Mouse (Mus musculus) embryonic facial prominence, embryonic 13.5 days (tissue): ENCODE measurements around the gene Cdon. TPM values are rescaled to one million over a fixed set of nuclear protein-coding genes. Genes with fewer than 3 reads are reported as not detected.

ENCODE experiments used
- ATAC-seq: fragments of 200-750 bp; cut with Nextera tagmentation; 2 replicates; pipeline ENCODE4 v1.8.0; 2017; ENCODE audit warnings: low read depth; ENCODE audit not compliant: insufficient number of reproducible peaks, insufficient read depth, low FRiP score, low TSS enrichment
- H3K27ac ChIP-seq: fragments of 300-500 bp; sonication (generic); 2 replicates; pipeline ENCODE4 v1.5.1; 2015; ENCODE audit warnings: moderate library complexity, mild to moderate bottlenecking, inconsistent platforms
- H3K27me3 ChIP-seq: fragments of 300-500 bp; sonication (generic); 2 replicates; pipeline ENCODE4 v1.6.1; 2015; ENCODE audit warnings: mild to moderate bottlenecking, inconsistent platforms
- H3K36me3 ChIP-seq: fragments of 300-500 bp; sonication (generic); 2 replicates; pipeline ENCODE4 v1.6.1; 2015; ENCODE audit warnings: mild to moderate bottlenecking, inconsistent platforms
- H3K4me1 ChIP-seq: fragments of 300-500 bp; sonication (generic); 2 replicates; pipeline ENCODE4 v1.6.1; 2015; ENCODE audit warnings: inconsistent platforms
- H3K4me2 ChIP-seq: fragments of 300-500 bp; sonication (generic); 2 replicates; pipeline ENCODE4 v1.6.1; 2015; ENCODE audit warnings: moderate library complexity, mild to moderate bottlenecking, inconsistent platforms
- H3K4me3 ChIP-seq: fragments of 300-500 bp; sonication (generic); 2 replicates; pipeline ENCODE4 v1.5.1; 2015; ENCODE audit warnings: mild to moderate bottlenecking, inconsistent platforms
- H3K9ac ChIP-seq: fragments of 300-500 bp; sonication (generic); 2 replicates; pipeline ENCODE4 v1.6.1; 2015; ENCODE audit warnings: mild to moderate bottlenecking, inconsistent platforms
- H3K9me3 ChIP-seq: fragments of 300-500 bp; sonication (generic); 2 replicates; pipeline ENCODE4 v1.6.1; 2016; ENCODE audit warnings: inconsistent platforms
- whole genome bisulfite sequencing: fragments of 180-500 bp; shearing (Covaris S2); methylation state at CpG from one replicate; pipeline ENCODE4 v1.1.7; 2015; ENCODE audit warnings: mixed read lengths; 5-methylcytosine and 5-hydroxymethylcytosine counted together
- polyA plus RNA-seq: library from polyadenylated mRNA; unstranded; fragments of >200 nt; fragmentation: Nextera tagmentation; extraction: Ambion mirVana; gene quantifications from 2 replicates; pipeline ENCODE4 v1.2.1, GENCODE M21; 2015

Gene Cdon
- polyA plus RNA-seq: 20.7 and 21.4 TPM in 2 replicates

GRCm38 (mm10) chr9:35420805-35421719 lies at the start of gene Cdon:
Gene Cdon (plus strand): TSS chr9:35421128.
- peak; percentile 94 for ATAC-seq
- peak within 1 kb of the TSS; percentile 70 for H3K4me2 ChIP-seq
- H3K27ac ChIP-seq: peak within 1 kb of the TSS; percentile 98
- no peaks in the 10 kb centered on the region for H3K36me3 ChIP-seq
- under 1% methylated on average over 82 of the region's 97 CpGs for whole genome bisulfite sequencing
- peak within 1 kb of the TSS; percentile 98 for H3K4me3 ChIP-seq
- H3K9me3 ChIP-seq: no peaks in the 10 kb centered on the region
- no peaks in the 10 kb centered on the region for H3K27me3 ChIP-seq
- peaks cover 28% of the 10 kb centered on the region for H3K4me1 ChIP-seq
- peak within 1 kb of the TSS; percentile 99 for H3K9ac ChIP-seq

- WGBS: 7% methylated on average over 9 of the region's 9 CpGs
- peak; percentile 48; the same call in 1 of the 2 replicates for ATAC-seq
- H3K9me3 ChIP-seq: no peaks in the 10 kb centered on the region
- no peak overlapping the region for H3K4me3 ChIP-seq
- 0 out of 2 replicates have a peak overlapping the region, but pooled peaks have one; percentile 7 for H3K4me2 ChIP-seq
- no peak overlapping the region for H3K9ac ChIP-seq
- H3K4me1 ChIP-seq: peaks cover 27% of the 10 kb centered on the region
- no peaks in the 10 kb centered on the region for H3K27me3 ChIP-seq
- H3K27ac ChIP-seq: peak overlapping the region; percentile 85
- no peaks in the 10 kb centered on the region for H3K36me3 ChIP-seq
Measured at GRCm38 (mm10) chr9:35372324-35373101, 48.4 kb upstream of the Cdon start.

- Histone ChIP-seq H3K9ac (no peak overlapping the region), H3K27me3 (no peaks in the 10 kb centered on the region), H3K4me3 (no peak overlapping the region), H3K4me1 (peaks cover 33% of the 10 kb centered on the region), H3K4me2 (no peak overlapping the region), H3K9me3 (no peaks in the 10 kb centered on the region), H3K36me3 (no peaks in the 10 kb centered on the region), H3K27ac (peak overlapping the region; percentile 33; the same call in 1 of the 2 replicates)
- ATAC-seq: no peak
- 54% methylated on average over 2 of the region's 2 CpGs for WGBS
Measured at GRCm38 (mm10) chr9:35377916-35378315, 43.0 kb upstream of the Cdon start.

- Histone ChIP-seq H3K4me1 (peaks cover 26% of the 10 kb centered on the region), H3K4me2 (no peak overlapping the region), H3K4me3 (no peak overlapping the region), H3K36me3 (no peaks in the 10 kb centered on the region), H3K9ac (no peak overlapping the region), H3K27ac (peak overlapping the region; percentile 33; the same call in 1 of the 2 replicates), H3K9me3 (no peaks in the 10 kb centered on the region), H3K27me3 (no peaks in the 10 kb centered on the region)
- no peak for ATAC-seq
- 10% methylated on average over 3 of the region's 3 CpGs for WGBS
Measured at GRCm38 (mm10) chr9:35378991-35379390, 41.9 kb upstream of the Cdon start.

GRCm38 (mm10) chr9:35399896-35400295 lies 21.0 kb upstream of the Cdon start:
- 55% methylated on average over 7 of the region's 7 CpGs for WGBS
- Histone ChIP-seq H3K27me3 (0 out of 2 replicates have a peak, but pooled peaks cover 4% of the 10 kb centered on the region), H3K4me1 (peaks cover 27% of the 10 kb centered on the region), H3K9me3 (no peaks in the 10 kb centered on the region), H3K9ac (no peak overlapping the region), H3K36me3 (no peaks in the 10 kb centered on the region), H3K4me2 (no peak overlapping the region), H3K27ac (no peak overlapping the region), H3K4me3 (no peak overlapping the region)
- no peak for ATAC-seq

- Histone ChIP-seq H3K27me3 (0 out of 2 replicates have a peak, but pooled peaks cover 4% of the 10 kb centered on the region), H3K4me1 (peaks cover 32% of the 10 kb centered on the region), H3K4me3 (no peak overlapping the region), H3K9ac (no peak overlapping the region), H3K27ac (peak overlapping the region; percentile 2; the same call in 1 of the 2 replicates), H3K36me3 (no peaks in the 10 kb centered on the region), H3K4me2 (peak overlapping the region; percentile 28), H3K9me3 (no peaks in the 10 kb centered on the region)
- WGBS: 9% methylated on average over 7 of the region's 7 CpGs
- no peak for ATAC-seq
Measured at GRCm38 (mm10) chr9:35400398-35400797, 20.5 kb upstream of the Cdon start.

- H3K27ac ChIP-seq: peak overlapping the region; percentile 2; the same call in 1 of the 2 replicates
- peaks cover 36% of the 10 kb centered on the region for H3K4me1 ChIP-seq
- 0 out of 2 replicates have a peak, but pooled peaks cover 4% of the 10 kb centered on the region for H3K27me3 ChIP-seq
- H3K4me3 ChIP-seq: no peak overlapping the region
- H3K4me2 ChIP-seq: peak overlapping the region; percentile 28
- ATAC-seq: no peak
- WGBS: 4% methylated on average over 9 of the region's 9 CpGs
- H3K9me3 ChIP-seq: no peaks in the 10 kb centered on the region
- no peak overlapping the region for H3K9ac ChIP-seq
- no peaks in the 10 kb centered on the region for H3K36me3 ChIP-seq
Measured at GRCm38 (mm10) chr9:35400831-35401230, 20.1 kb upstream of the Cdon start.

GRCm38 (mm10) chr9:35402584-35402991 lies 18.3 kb upstream of the Cdon start:
- Histone ChIP-seq H3K27me3 (0 out of 2 replicates have a peak, but pooled peaks cover 4% of the 10 kb centered on the region), H3K4me1 (peaks cover 42% of the 10 kb centered on the region), H3K4me2 (no peak overlapping the region), H3K9ac (no peak overlapping the region), H3K9me3 (no peaks in the 10 kb centered on the region), H3K36me3 (no peaks in the 10 kb centered on the region), H3K4me3 (no peak overlapping the region), H3K27ac (no peak overlapping the region)
- WGBS: 57% methylated on average over 4 of the region's 4 CpGs
- no peak for ATAC-seq

GRCm38 (mm10) chr9:35403490-35403889 lies 17.4 kb upstream of the Cdon start:
- H3K4me1 ChIP-seq: peaks cover 42% of the 10 kb centered on the region
- H3K4me3 ChIP-seq: no peak overlapping the region
- H3K36me3 ChIP-seq: no peaks in the 10 kb centered on the region
- no peak overlapping the region for H3K4me2 ChIP-seq
- 0 out of 2 replicates have a peak, but pooled peaks cover 4% of the 10 kb centered on the region for H3K27me3 ChIP-seq
- H3K9ac ChIP-seq: no peak overlapping the region
- H3K27ac ChIP-seq: no peak overlapping the region
- WGBS: 77% methylated on average over 4 of the region's 4 CpGs
- H3K9me3 ChIP-seq: no peaks in the 10 kb centered on the region
- ATAC-seq: no peak

- Histone ChIP-seq H3K9ac (0 out of 2 replicates have a peak overlapping the region, but pooled peaks have one; percentile 1), H3K9me3 (no peaks in the 10 kb centered on the region), H3K27me3 (0 out of 2 replicates have a peak, but pooled peaks cover 3% of the 10 kb centered on the region), H3K4me3 (no peak overlapping the region), H3K4me2 (peak overlapping the region; percentile 33), H3K4me1 (peaks cover 36% of the 10 kb centered on the region), H3K36me3 (no peaks in the 10 kb centered on the region), H3K27ac (peak overlapping the region; percentile 93)
- peak; percentile 66; the same call in 1 of the 2 replicates for ATAC-seq
- WGBS: 11% methylated on average over 13 of the region's 13 CpGs
Measured at GRCm38 (mm10) chr9:35405038-35405905, 15.7 kb upstream of the Cdon start.
